Mouse (Mus musculus): ENCODE results near the gene Otud7b. TPM values are rescaled to one million over a fixed set of nuclear protein-coding genes. Genes with fewer than 3 reads are reported as not detected.

Gene Otud7b
- polyA plus RNA-seq, 1 experiment, result 15.0 TPM

GRCm38 (mm10) chr3:96094203-96094602 lies 10.1 kb upstream of the Otud7b start:
- peak; percentile 93 for DNase-seq
- Histone ChIP-seq H3K4me1 (ENCODE audit: control insufficient read depth, insufficient read depth, low read length) (peaks cover 6% of the 10 kb centered on the region; the same call in 1 of the 2 replicates), H3K27ac (ENCODE audit: insufficient read depth, low read depth, low read length) (peak overlapping the region; percentile 71; the same call in 1 of the 2 replicates), H3K27me3 (replicated peaks; ENCODE audit: control insufficient read depth, insufficient read depth, low read length) (0 out of 2 replicates have a peak, but pooled peaks cover 2% of the 10 kb centered on the region), H3K4me3 (ENCODE audit: insufficient read depth, low read depth, low read length) (peak overlapping the region; percentile 12; the same call in 1 of the 2 replicates), H3K36me3 (ENCODE audit: control insufficient read depth, insufficient read depth, low read length) (no peaks in the 10 kb centered on the region)
- 41% methylated on average over 13 of the region's 13 CpGs for WGBS
- peak; percentile 60 for TF ChIP-seq POLR2A (IDR thresholded peaks at IDR 0.05; ENCODE audit: low read depth, low read length)
- no peak; the same call in 1 of the 2 replicates for TF ChIP-seq CTCF (conservative IDR thresholded peaks at IDR 0.05; ENCODE audit: insufficient read depth, insufficient read length, low read depth, low read length)

- no peak overlapping the region for H3K4me3 ChIP-seq (ENCODE audit: insufficient read depth, low read depth, low read length)
- no peak for DNase-seq
- H3K36me3 ChIP-seq (ENCODE audit: control insufficient read depth, insufficient read depth, low read length), result no peaks in the 10 kb centered on the region
- no peaks in the 10 kb centered on the region for H3K27me3 ChIP-seq (replicated peaks; ENCODE audit: control insufficient read depth, insufficient read depth, low read length)
- TF ChIP-seq CTCF (conservative IDR thresholded peaks at IDR 0.05; ENCODE audit: insufficient read depth, insufficient read length, low read depth, low read length), result no peak
- no peak for TF ChIP-seq POLR2A (IDR thresholded peaks at IDR 0.05; ENCODE audit: low read depth, low read length)
- no peak overlapping the region for H3K27ac ChIP-seq (ENCODE audit: insufficient read depth, low read depth, low read length)
- WGBS, result 49% methylated on average over 4 of the region's 4 CpGs
- peaks cover 6% of the 10 kb centered on the region; the same call in 1 of the 2 replicates for H3K4me1 ChIP-seq (ENCODE audit: control insufficient read depth, insufficient read depth, low read length)
Observed at GRCm38 (mm10) chr3:96098168-96098567, 6.2 kb upstream of the Otud7b start.

GRCm38 (mm10) chr3:96098616-96099267 lies 5.6 kb upstream of the Otud7b start:
- 38% methylated on average over 7 of the region's 7 CpGs for WGBS
- Histone ChIP-seq H3K4me3 (ENCODE audit: insufficient read depth, low read depth, low read length) (no peak overlapping the region), H3K27ac (ENCODE audit: insufficient read depth, low read depth, low read length) (no peak overlapping the region), H3K27me3 (replicated peaks; ENCODE audit: control insufficient read depth, insufficient read depth, low read length) (no peaks in the 10 kb centered on the region), H3K4me1 (ENCODE audit: control insufficient read depth, insufficient read depth, low read length) (peaks cover 6% of the 10 kb centered on the region; the same call in 1 of the 2 replicates), H3K36me3 (ENCODE audit: control insufficient read depth, insufficient read depth, low read length) (no peaks in the 10 kb centered on the region)
- TF ChIP-seq POLR2A (IDR thresholded peaks at IDR 0.05; ENCODE audit: low read depth, low read length), result no peak
- TF ChIP-seq CTCF (conservative IDR thresholded peaks at IDR 0.05; ENCODE audit: insufficient read depth, insufficient read length, low read depth, low read length), result no peak
- peak; percentile 57 for DNase-seq

- H3K4me1 ChIP-seq (ENCODE audit: control insufficient read depth, insufficient read depth, low read length), result peaks cover 6% of the 10 kb centered on the region; the same call in 1 of the 2 replicates
- TF ChIP-seq POLR2A (IDR thresholded peaks at IDR 0.05; ENCODE audit: low read depth, low read length) (no peak), CTCF (conservative IDR thresholded peaks at IDR 0.05; ENCODE audit: insufficient read depth, insufficient read length, low read depth, low read length) (no peak)
- WGBS, result 34% methylated on average over 14 of the region's 14 CpGs
- H3K27ac ChIP-seq (ENCODE audit: insufficient read depth, low read depth, low read length), result no peak overlapping the region
- DNase-seq, result peak; percentile 50
- no peaks in the 10 kb centered on the region for H3K36me3 ChIP-seq (ENCODE audit: control insufficient read depth, insufficient read depth, low read length)
- no peak overlapping the region for H3K4me3 ChIP-seq (ENCODE audit: insufficient read depth, low read depth, low read length)
- H3K27me3 ChIP-seq (replicated peaks; ENCODE audit: control insufficient read depth, insufficient read depth, low read length), result no peaks in the 10 kb centered on the region
Observed at GRCm38 (mm10) chr3:96102100-96102872, 2.0 kb upstream of the Otud7b start.

GRCm38 (mm10) chr3:96103901-96104260 lies 446 bp upstream of the Otud7b start:
- Histone ChIP-seq H3K27me3 (replicated peaks; ENCODE audit: control insufficient read depth, insufficient read depth, low read length) (no peaks in the 10 kb centered on the region), H3K4me3 (ENCODE audit: insufficient read depth, low read depth, low read length) (peak overlapping the region; percentile 71), H3K36me3 (ENCODE audit: control insufficient read depth, insufficient read depth, low read length) (no peaks in the 10 kb centered on the region), H3K27ac (ENCODE audit: insufficient read depth, low read depth, low read length) (peak overlapping the region; percentile 84), H3K4me1 (ENCODE audit: control insufficient read depth, insufficient read depth, low read length) (peaks cover under 1% of the 10 kb centered on the region; the same call in 1 of the 2 replicates)
- TF ChIP-seq POLR2A (IDR thresholded peaks at IDR 0.05; ENCODE audit: low read depth, low read length), result no peak
- TF ChIP-seq CTCF (conservative IDR thresholded peaks at IDR 0.05; ENCODE audit: insufficient read depth, insufficient read length, low read depth, low read length), result no peak
- no peak for DNase-seq
- WGBS, result 2% methylated on average over 8 of the region's 8 CpGs

- no peak for TF ChIP-seq POLR2A (IDR thresholded peaks at IDR 0.05; ENCODE audit: low read depth, low read length)
- TF ChIP-seq CTCF (conservative IDR thresholded peaks at IDR 0.05; ENCODE audit: insufficient read depth, insufficient read length, low read depth, low read length), result no peak
- Histone ChIP-seq H3K4me1 (ENCODE audit: control insufficient read depth, insufficient read depth, low read length) (no peaks in the 10 kb centered on the region; the same call in 1 of the 2 replicates), H3K27me3 (replicated peaks; ENCODE audit: control insufficient read depth, insufficient read depth, low read length) (no peaks in the 10 kb centered on the region), H3K27ac (ENCODE audit: insufficient read depth, low read depth, low read length) (peak overlapping the region; percentile 94), H3K36me3 (ENCODE audit: control insufficient read depth, insufficient read depth, low read length) (no peaks in the 10 kb centered on the region), H3K4me3 (ENCODE audit: insufficient read depth, low read depth, low read length) (peak overlapping the region; percentile 98)
- 13% methylated on average over 10 of the region's 10 CpGs for WGBS
- no peak for DNase-seq
Observed at GRCm38 (mm10) chr3:96105232-96105747, 963 bp downstream of the Otud7b start.

- Histone ChIP-seq H3K36me3 (ENCODE audit: control insufficient read depth, insufficient read depth, low read length) (no peaks in the 10 kb centered on the region), H3K27me3 (replicated peaks; ENCODE audit: control insufficient read depth, insufficient read depth, low read length) (no peaks in the 10 kb centered on the region), H3K27ac (ENCODE audit: insufficient read depth, low read depth, low read length) (no peak overlapping the region), H3K4me3 (ENCODE audit: insufficient read depth, low read depth, low read length) (no peak overlapping the region), H3K4me1 (ENCODE audit: control insufficient read depth, insufficient read depth, low read length) (no peaks in the 10 kb centered on the region; the same call in 1 of the 2 replicates)
- 90% methylated on average over 4 of the region's 4 CpGs for WGBS
- TF ChIP-seq CTCF (conservative IDR thresholded peaks at IDR 0.05; ENCODE audit: insufficient read depth, insufficient read length, low read depth, low read length) (no peak), POLR2A (IDR thresholded peaks at IDR 0.05; ENCODE audit: low read depth, low read length) (no peak)
- no peak for DNase-seq
Observed at GRCm38 (mm10) chr3:96106151-96106550, 1.8 kb downstream of the Otud7b start.

All from kidney, adult 2 months (tissue).